ENCODE assay signal across 32 mouse cellular contexts in the genomic region with DNA sequence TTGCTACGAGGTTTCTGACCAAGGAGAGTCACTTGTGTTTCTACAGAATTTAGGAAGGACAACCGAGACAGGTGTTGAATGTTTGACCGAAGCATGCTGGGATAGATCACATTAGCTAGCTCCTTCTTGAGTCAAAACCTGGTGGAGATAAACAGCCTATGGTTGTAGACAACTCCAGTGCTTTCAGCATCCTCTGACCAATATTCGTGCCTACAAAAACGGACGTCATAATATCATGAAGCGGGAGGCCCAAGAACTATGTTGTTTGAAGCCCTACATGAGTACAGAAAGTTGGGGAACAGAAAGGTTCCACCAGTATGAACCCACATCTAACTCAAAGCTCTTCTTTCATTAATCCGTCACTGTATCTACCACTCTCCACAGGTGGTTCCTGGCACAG. TPM values are rescaled to one million over a fixed set of nuclear protein-coding genes. Genes with fewer than 3 reads are reported as not detected.
DNase-seq lines count a peak whose midpoint lies in the region; ATAC-seq and TF ChIP-seq lines count a peak whose summit lies in the region.
"Had no signal": no experiment of that assay in that cellular context is flagged by ENCODE, and none has a peak within 500 bp of the region (broad histone marks: within the 10 kb centered on the region; RNA-seq: fewer than 3 reads in every experiment).

No protein-coding gene starts in this region.

- TF ChIP-seq POLR2A in lung, adult 2 months (IDR thresholded peaks at IDR 0.05; ENCODE audit: borderline replicate concordance, extremely low read depth, low read depth, low read length), result no peak
- TF ChIP-seq POLR2A in spleen, adult 2 months (IDR thresholded peaks at IDR 0.05; ENCODE audit: low read depth, low read length), result no peak
- TF ChIP-seq POLR2A in embryonic fibroblast, embryonic 13.5 days (IDR thresholded peaks at IDR 0.05; ENCODE audit: low read depth, low read length), result no peak

- DNase-seq in lung, embryonic 14.5 days, result no peak
- no peak for DNase-seq in lung, adult 2 months
- DNase-seq in spleen, adult 2 months (ENCODE audit: low read depth in 1 of 2, low spot score in 2 of 2), result no peak
- DNase-seq in spleen, adult 12 weeks (ENCODE audit: low spot score), result no peak
- DNase-seq in thymus, postnatal 25 days, result no peak
- DNase-seq in forebrain, embryonic 10.5 days (ENCODE audit: extremely low spot score, low spot score), result no peak
- DNase-seq: adrenal gland, adult 8-10 months; cerebellum, adult 11 months; cerebellum, adult 9-11 months; forebrain, postnatal 0 days; gastrocnemius, postnatal 10 days; layer of hippocampus, adult 9-11 months; liver, embryonic 13.5 days; lung, adult 18-20 months; thymus, postnatal 14 days had no signal

- no peaks in the 10 kb centered on the region for H3K27me3 ChIP-seq in lung, embryonic 14.5 days (ENCODE audit: insufficient read depth, low read length)
- H3K27me3 ChIP-seq in spleen, adult 2 months (ENCODE audit: control insufficient read depth, insufficient read depth, low read length), result no peaks in the 10 kb centered on the region; the same call in 1 of the 2 replicates
- peaks cover 29% of the 10 kb centered on the region for H3K27me3 ChIP-seq in forebrain, embryonic 10.5 days (ENCODE audit: poor library complexity, severe bottlenecking)
- H3K27me3 ChIP-seq: embryonic facial prominence, embryonic 13.5 days; heart, embryonic 15.5 days; limb, embryonic 15.5 days had no signal

- H3K9ac ChIP-seq in lung, embryonic 14.5 days, result no peak overlapping the region
- H3K9ac ChIP-seq: embryonic facial prominence, embryonic 13.5 days; forebrain, embryonic 12.5 days; forebrain, postnatal 0 days; heart, embryonic 15.5 days; limb, embryonic 15.5 days; liver, embryonic 13.5 days; midbrain, embryonic 12.5 days had no signal

- H3K36me3 ChIP-seq in lung, embryonic 14.5 days (ENCODE audit: insufficient read depth), result peaks cover 11% of the 10 kb centered on the region; the same call in 1 of the 2 replicates
- peaks cover 4% of the 10 kb centered on the region; the same call in 1 of the 2 replicates for H3K36me3 ChIP-seq in spleen, adult 2 months (ENCODE audit: control insufficient read depth, insufficient read depth, low read length)
- no peaks in the 10 kb centered on the region for H3K36me3 ChIP-seq in forebrain, embryonic 10.5 days (replicated peaks)
- H3K36me3 ChIP-seq: embryonic facial prominence, embryonic 13.5 days; forebrain, embryonic 12.5 days; G1E; heart, embryonic 10.5 days; limb, embryonic 10.5 days; midbrain, embryonic 12.5 days had no signal

- no peak overlapping the region for H3K4me3 ChIP-seq in lung, embryonic 14.5 days (ENCODE audit: low read depth, low read length)
- no peak overlapping the region for H3K4me3 ChIP-seq in lung, adult 2 months (replicated peaks; ENCODE audit: extremely low read depth, low read depth, low read length)
- no peak overlapping the region for H3K4me3 ChIP-seq in spleen, adult 2 months (ENCODE audit: extremely low read depth, insufficient read depth, insufficient read length)
- no peak overlapping the region for H3K4me3 ChIP-seq in embryonic fibroblast, embryonic 13.5 days (ENCODE audit: insufficient read depth, low read length)
- H3K4me3 ChIP-seq in forebrain, embryonic 10.5 days, result no peak overlapping the region
- H3K4me3 ChIP-seq: embryonic facial prominence, embryonic 13.5 days; erythroblast, embryonic 14.5 days; forebrain, embryonic 12.5 days; heart, embryonic 10.5 days; heart, embryonic 15.5 days; limb, embryonic 10.5 days; limb, embryonic 15.5 days; liver, embryonic 13.5 days; midbrain, embryonic 12.5 days had no signal

- no peak for ATAC-seq in lung, embryonic 14.5 days (ENCODE audit: insufficient read depth)
- ATAC-seq: forebrain, postnatal 0 days; intestine, postnatal 0 days had no signal

- H3K9me3 ChIP-seq in lung, embryonic 14.5 days (ENCODE audit: low read depth, low read length), result no peaks in the 10 kb centered on the region
- no peaks in the 10 kb centered on the region for H3K9me3 ChIP-seq in forebrain, embryonic 10.5 days
- H3K9me3 ChIP-seq: embryonic facial prominence, embryonic 13.5 days; forebrain, embryonic 12.5 days; heart, embryonic 10.5 days; heart, embryonic 15.5 days; limb, embryonic 10.5 days; limb, embryonic 15.5 days; liver, embryonic 13.5 days; midbrain, embryonic 12.5 days had no signal

- H3K27ac ChIP-seq in lung, embryonic 14.5 days (ENCODE audit: low read depth), result 0 out of 2 replicates have a peak overlapping the region, but pooled peaks have one; percentile 58
- H3K27ac ChIP-seq in spleen, adult 2 months (ENCODE audit: insufficient read depth, low read length), result peak overlapping the region; percentile 52
- H3K27ac ChIP-seq in embryonic fibroblast, embryonic 13.5 days (ENCODE audit: insufficient read depth, low read length), result peak overlapping the region; percentile 97
- no peak overlapping the region for H3K27ac ChIP-seq in forebrain, embryonic 10.5 days
- H3K27ac ChIP-seq: embryonic facial prominence, embryonic 13.5 days; forebrain, embryonic 12.5 days; heart, embryonic 10.5 days; heart, embryonic 15.5 days; limb, embryonic 10.5 days; limb, embryonic 15.5 days; liver, embryonic 13.5 days; midbrain, embryonic 12.5 days had no signal

- WGBS in lung, embryonic 14.5 days, result 86% methylated on average over 8 of the region's 8 CpGs
- 78% methylated on average over 8 of the region's 8 CpGs for WGBS in lung, adult 2 months
- 64% methylated on average over 8 of the region's 8 CpGs for WGBS in spleen, adult 2 months
- 96% methylated on average over 8 of the region's 8 CpGs for whole genome bisulfite sequencing in forebrain, embryonic 10.5 days

- H3K4me2 ChIP-seq in lung, embryonic 14.5 days, result no peak overlapping the region
- H3K4me2 ChIP-seq: embryonic facial prominence, embryonic 13.5 days; forebrain, embryonic 12.5 days; heart, embryonic 15.5 days; limb, embryonic 15.5 days; liver, embryonic 13.5 days; midbrain, embryonic 12.5 days had no signal

- peaks cover 13% of the 10 kb centered on the region; the same call in 1 of the 2 replicates for H3K4me1 ChIP-seq in lung, embryonic 14.5 days (ENCODE audit: insufficient read depth)
- H3K4me1 ChIP-seq in lung, adult 2 months (ENCODE audit: control insufficient read depth, insufficient read depth, low read length), result peaks cover 6% of the 10 kb centered on the region
- H3K4me1 ChIP-seq in spleen, adult 2 months (ENCODE audit: control insufficient read depth, insufficient read depth, insufficient read length), result peaks cover 13% of the 10 kb centered on the region
- H3K4me1 ChIP-seq in embryonic fibroblast, embryonic 13.5 days (ENCODE audit: control insufficient read depth, insufficient read depth, low read length), result peaks cover 15% of the 10 kb centered on the region
- H3K4me1 ChIP-seq in forebrain, embryonic 10.5 days, result peaks cover 21% of the 10 kb centered on the region
- H3K4me1 ChIP-seq: heart, embryonic 10.5 days had no signal

- TF ChIP-seq CTCF in lung, embryonic 14.5 days (IDR thresholded peaks at IDR 0.05; ENCODE audit: low read depth), result no peak
- no peak for TF ChIP-seq CTCF in lung, adult 2 months (IDR thresholded peaks at IDR 0.05; ENCODE audit: insufficient read depth, low read length)
- TF ChIP-seq CTCF in spleen, adult 2 months (IDR thresholded peaks at IDR 0.05; ENCODE audit: extremely low read depth, insufficient read depth, insufficient read length, insufficient replicate concordance), result no peak
- no peak for TF ChIP-seq CTCF in embryonic fibroblast, embryonic 13.5 days (IDR thresholded peaks at IDR 0.05; ENCODE audit: borderline replicate concordance, insufficient read depth, low read length)

RNA-seq across cellular contexts. Expression of a gene that starts 3.3 kb away (rescaled TPM):
- polyA plus RNA-seq in lung, embryonic 14.5 days (2014; fragmentation: Nextera tagmentation; extraction: Ambion mirVana), result 23.3 and 25.8 TPM in 2 replicates
- 69.1 and 76.4 TPM in 2 replicates for polyA plus RNA-seq in lung, adult 2 months (2012; rRNA removed)
- 45.8 and 50.2 TPM in 2 replicates for polyA plus RNA-seq in spleen, adult 2 months (2012; rRNA removed)
- polyA plus RNA-seq in embryonic fibroblast, embryonic 13.5 days (2011; ENCODE audit: insufficient read length, low read depth, missing spikeins), result 31.0 and 39.9 TPM in 2 replicates
- 5.8 TPM in 2 replicates for polyA plus RNA-seq in forebrain, embryonic 10.5 days (2016; fragmentation: Nextera tagmentation; extraction: Ambion mirVana)
- polyA plus RNA-seq: G1E had no signal

RNA-seq across cellular contexts. Expression of a gene that starts 19.2 kb away (rescaled TPM):
- polyA plus RNA-seq in lung, embryonic 14.5 days (2014; fragmentation: Nextera tagmentation; extraction: Ambion mirVana), result not detected in 2 replicates
- not detected in 2 replicates for polyA plus RNA-seq in lung, adult 2 months (2012; rRNA removed)
- not detected in 2 replicates for polyA plus RNA-seq in spleen, adult 2 months (2012; rRNA removed)
- polyA plus RNA-seq in embryonic fibroblast, embryonic 13.5 days (2011; ENCODE audit: insufficient read length, low read depth, missing spikeins), result not detected in 2 replicates
- polyA plus RNA-seq in forebrain, embryonic 10.5 days (2016; fragmentation: Nextera tagmentation; extraction: Ambion mirVana), result not detected in 2 replicates
- polyA plus RNA-seq: C2C12; embryonic facial prominence, embryonic 13.5 days; erythroblast, embryonic 14.5 days; forebrain, embryonic 12.5 days; forebrain, postnatal 0 days; G1E; gonadal fat pad, adult 2 months; heart, embryonic 10.5 days; heart, embryonic 15.5 days; hindbrain, embryonic 11.5 days; intestine, postnatal 0 days; kidney, embryonic 16.5 days; limb, embryonic 10.5 days; limb, embryonic 15.5 days; liver, embryonic 13.5 days; midbrain, embryonic 12.5 days; neural tube, embryonic 14.5 days; stomach, embryonic 16.5 days had no signal

RNA-seq across cellular contexts. Expression of a gene that starts 42.4 kb away (rescaled TPM):
- 1.4 and 1.5 TPM in 2 replicates for polyA plus RNA-seq in lung, embryonic 14.5 days (2014; fragmentation: Nextera tagmentation; extraction: Ambion mirVana)
- polyA plus RNA-seq in lung, adult 2 months (2012; rRNA removed), result 0.41 and 0.53 TPM in 2 replicates
- polyA plus RNA-seq in spleen, adult 2 months (2012; rRNA removed), result 0.53 and 0.85 TPM in 2 replicates
- 3.5 and 4.2 TPM in 2 replicates for polyA plus RNA-seq in embryonic fibroblast, embryonic 13.5 days (2011; ENCODE audit: insufficient read length, low read depth, missing spikeins)
- 30.4 and 30.6 TPM in 2 replicates for polyA plus RNA-seq in forebrain, embryonic 10.5 days (2016; fragmentation: Nextera tagmentation; extraction: Ambion mirVana)
- polyA plus RNA-seq: erythroblast, embryonic 14.5 days; G1E had no signal
